Mouse (Mus musculus) hindbrain, embryonic 12.5 days (tissue): ENCODE measurements at regions not wholly inside any gene's neighbourhood (a gene's known extent, or its start where the extent isn't known, plus 50 kb on each side); places are given as distances from the start of the nearest gene placed in this dataset.

Experiments
- ATAC-seq: fragments of 200-750 bp; cut with Nextera tagmentation; 2 replicates; pipeline ENCODE4 v1.8.0; 2017; ENCODE audit warnings: moderate TSS enrichment; ENCODE audit not compliant: low FRiP score
- H3K27ac ChIP-seq: fragments of 300-500 bp; sonication (generic); 2 replicates; pipeline ENCODE4 v1.5.1; 2016; ENCODE audit warnings: mild to moderate bottlenecking
- H3K27me3 ChIP-seq: fragments of 300-500 bp; sonication (generic); 2 replicates; pipeline ENCODE4 v1.6.1; 2016; ENCODE audit warnings: mild to moderate bottlenecking
- H3K36me3 ChIP-seq: fragments of 300-500 bp; sonication (generic); 2 replicates; pipeline ENCODE4 v1.6.1; 2016; ENCODE audit warnings: mild to moderate bottlenecking
- H3K4me1 ChIP-seq: fragments of 300-500 bp; sonication (generic); 2 replicates; pipeline ENCODE4 v1.6.1; 2016
- H3K4me2 ChIP-seq: fragments of 300-500 bp; sonication (generic); replicated peaks from 2 replicates; pipeline ENCODE4 v1.6.1; 2016; ENCODE audit warnings: mild to moderate bottlenecking
- H3K4me3 ChIP-seq: fragments of 300-500 bp; sonication (generic); 2 replicates; pipeline ENCODE4 v1.5.1; 2016; ENCODE audit warnings: mild to moderate bottlenecking
- H3K9ac ChIP-seq: fragments of 300-500 bp; sonication (generic); 2 replicates; pipeline ENCODE4 v1.6.1; 2016; ENCODE audit warnings: mild to moderate bottlenecking, moderate library complexity
- H3K9me3 ChIP-seq: fragments of 300-500 bp; sonication (generic); replicated peaks from 2 replicates; pipeline ENCODE4 v1.6.1; 2016; ENCODE audit warnings: mild to moderate bottlenecking
- WGBS: fragments of 180-500 bp; shearing (Covaris S2); methylation state at CpG from one replicate; pipeline ENCODE4 v1.1.7; 2016; 5-methylcytosine and 5-hydroxymethylcytosine counted together

DNA sequence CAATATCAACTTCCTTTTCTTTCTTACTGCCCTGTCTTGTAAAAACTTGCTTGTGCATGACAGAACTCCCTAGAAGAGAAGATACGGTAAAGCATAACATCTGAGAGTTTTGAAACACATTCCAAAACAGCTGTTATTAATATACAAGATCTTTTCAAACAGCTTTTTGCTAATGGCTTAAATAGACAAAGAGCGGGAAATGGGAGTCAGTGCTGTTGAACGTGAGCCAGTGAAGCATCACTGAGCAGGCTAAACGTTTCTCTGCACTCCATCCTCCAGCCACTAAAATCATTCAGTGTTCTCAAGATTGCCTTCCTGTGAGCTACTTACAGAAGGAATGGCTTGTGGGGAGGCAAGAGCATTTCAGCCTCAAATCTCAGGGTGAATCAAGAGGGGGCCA is 202.0 kb upstream of the Cd180 start:
- H3K9ac ChIP-seq: no peak overlapping the region
- no peak overlapping the region for H3K4me3 ChIP-seq
- no peaks in the 10 kb centered on the region for H3K4me1 ChIP-seq
- H3K4me2 ChIP-seq: no peak overlapping the region
- no peak for ATAC-seq
- H3K27ac ChIP-seq: no peak overlapping the region
- H3K9me3 ChIP-seq: no peaks in the 10 kb centered on the region
- WGBS: 79% methylated on average over 4 of the region's 4 CpGs
- no peaks in the 10 kb centered on the region for H3K27me3 ChIP-seq
- H3K36me3 ChIP-seq: no peaks in the 10 kb centered on the region

DNA sequence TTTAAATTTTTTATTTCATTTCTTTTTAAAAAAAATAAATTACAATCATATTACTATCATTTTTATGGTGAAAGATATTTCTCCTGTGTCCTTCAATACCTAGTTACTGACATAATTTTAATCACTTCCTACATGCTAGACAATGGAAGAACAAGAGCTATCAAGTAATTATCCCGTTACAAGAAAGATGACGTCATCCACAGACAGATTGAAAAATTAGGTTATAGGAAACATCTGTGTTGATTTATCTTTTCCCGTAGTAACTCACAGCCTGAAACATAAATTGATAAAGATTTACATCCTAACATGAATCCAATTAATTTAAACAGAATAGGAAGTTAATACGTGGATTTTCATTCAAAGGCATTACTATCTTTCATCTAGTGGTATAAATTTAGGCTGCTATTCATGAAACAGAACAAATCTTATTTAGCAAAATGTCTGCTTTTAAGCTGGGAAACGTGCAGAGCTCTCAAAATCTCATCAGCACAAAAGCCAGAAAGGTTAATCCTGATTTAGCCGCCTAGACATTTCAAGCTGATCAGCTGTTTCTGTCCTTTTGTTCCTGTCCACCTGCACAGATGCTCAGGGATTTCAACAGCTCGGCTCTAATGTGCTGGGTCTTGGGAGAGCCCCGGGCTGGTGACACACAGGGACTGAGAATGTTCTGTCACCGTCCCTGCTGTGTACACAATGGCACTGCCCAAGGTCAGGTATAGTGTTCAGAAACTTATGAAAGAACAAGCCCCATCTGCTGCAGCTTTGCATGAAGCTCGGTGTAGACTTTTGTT is 189.0 kb upstream of the Cd180 start:
- no peaks in the 10 kb centered on the region for H3K27me3 ChIP-seq
- H3K4me2 ChIP-seq: no peak overlapping the region
- no peaks in the 10 kb centered on the region for H3K9me3 ChIP-seq
- H3K27ac ChIP-seq: no peak overlapping the region
- 48% methylated on average over 10 of the region's 10 CpGs for WGBS
- ATAC-seq: peak; percentile 68
- H3K4me1 ChIP-seq: no peaks in the 10 kb centered on the region
- no peak overlapping the region for H3K4me3 ChIP-seq
- H3K36me3 ChIP-seq: no peaks in the 10 kb centered on the region
- H3K9ac ChIP-seq: no peak overlapping the region

DNA sequence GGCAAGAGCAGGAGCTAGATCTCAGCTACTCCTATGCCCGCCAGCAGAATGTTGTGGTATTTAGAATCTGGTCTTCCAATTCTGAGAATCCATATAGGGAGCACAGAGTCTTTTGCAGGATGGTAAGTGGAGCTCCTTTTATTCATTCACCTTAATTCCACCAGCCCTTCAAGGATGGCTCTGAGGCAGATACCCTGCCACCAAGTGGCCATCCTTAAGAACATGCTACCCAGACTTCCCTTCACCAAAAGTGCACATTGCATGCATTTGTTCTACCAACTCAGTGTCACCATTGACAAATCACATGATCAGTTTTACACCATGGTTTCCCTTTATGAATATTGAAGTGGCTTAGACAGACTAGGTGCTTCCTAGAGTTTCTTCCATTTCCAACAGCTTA is 186.1 kb upstream of the Cd180 start:
- Histone ChIP-seq H3K9me3 (no peaks in the 10 kb centered on the region), H3K4me2 (no peak overlapping the region), H3K4me1 (no peaks in the 10 kb centered on the region), H3K4me3 (no peak overlapping the region), H3K9ac (no peak overlapping the region), H3K27ac (no peak overlapping the region), H3K36me3 (no peaks in the 10 kb centered on the region), H3K27me3 (no peaks in the 10 kb centered on the region)
- no peak for ATAC-seq
- 87% methylated on average over 1 of the region's 1 CpGs for WGBS

DNA sequence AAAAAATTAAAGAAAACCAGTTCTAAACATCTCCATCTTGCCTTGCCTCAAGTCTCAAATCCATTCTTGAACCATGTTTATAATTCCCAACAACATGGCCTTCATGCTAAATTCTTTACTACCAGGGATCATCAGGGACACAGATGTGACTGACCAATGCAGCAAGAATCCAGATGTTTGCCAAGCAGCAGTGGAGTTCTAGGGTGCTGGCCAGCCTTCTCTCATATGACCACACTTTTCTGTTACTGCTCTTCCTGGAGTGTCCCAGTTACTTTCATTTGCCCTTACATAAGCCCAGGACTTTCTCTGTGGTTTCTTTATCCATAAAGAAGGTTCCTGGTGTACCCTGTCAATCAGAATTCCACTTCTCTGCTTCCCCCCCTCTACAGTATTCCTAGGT is 185.4 kb upstream of the Cd180 start:
- Histone ChIP-seq H3K9ac (no peak overlapping the region), H3K36me3 (no peaks in the 10 kb centered on the region), H3K4me1 (no peaks in the 10 kb centered on the region), H3K4me3 (no peak overlapping the region), H3K27ac (no peak overlapping the region), H3K27me3 (no peaks in the 10 kb centered on the region), H3K4me2 (no peak overlapping the region), H3K9me3 (no peaks in the 10 kb centered on the region)
- no peak for ATAC-seq

DNA sequence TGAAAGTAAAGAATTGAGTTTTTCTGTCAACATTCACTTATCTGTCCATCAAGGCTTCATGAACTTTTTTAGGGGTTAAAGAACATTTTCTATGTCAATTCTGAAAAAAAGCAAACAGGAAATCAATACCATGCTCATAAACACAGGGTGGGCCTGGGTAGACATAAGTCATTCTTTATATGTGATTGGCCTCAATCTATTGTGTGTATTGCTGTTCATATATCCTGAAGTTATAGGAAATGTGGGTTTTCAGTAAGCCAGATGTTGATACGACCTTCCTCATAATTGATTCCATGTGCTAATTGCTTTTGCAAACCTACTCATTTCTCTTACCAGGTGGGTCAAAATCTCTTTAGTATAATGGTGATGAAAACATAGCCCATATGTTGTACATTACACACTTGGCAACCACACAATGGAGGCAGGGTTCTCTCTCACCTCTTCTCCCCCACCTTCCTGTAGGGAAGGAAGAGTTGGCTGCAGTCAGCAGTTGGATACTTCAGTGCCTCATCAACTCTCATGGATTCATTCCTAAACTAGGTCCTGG is 182.6 kb upstream of the Cd180 start:
- Histone ChIP-seq H3K4me3 (no peak overlapping the region), H3K27ac (no peak overlapping the region), H3K27me3 (no peaks in the 10 kb centered on the region), H3K9me3 (no peaks in the 10 kb centered on the region), H3K9ac (no peak overlapping the region), H3K4me1 (no peaks in the 10 kb centered on the region), H3K4me2 (no peak overlapping the region), H3K36me3 (no peaks in the 10 kb centered on the region)
- WGBS: 68% methylated on average over 1 of the region's 1 CpGs
- ATAC-seq: no peak

DNA sequence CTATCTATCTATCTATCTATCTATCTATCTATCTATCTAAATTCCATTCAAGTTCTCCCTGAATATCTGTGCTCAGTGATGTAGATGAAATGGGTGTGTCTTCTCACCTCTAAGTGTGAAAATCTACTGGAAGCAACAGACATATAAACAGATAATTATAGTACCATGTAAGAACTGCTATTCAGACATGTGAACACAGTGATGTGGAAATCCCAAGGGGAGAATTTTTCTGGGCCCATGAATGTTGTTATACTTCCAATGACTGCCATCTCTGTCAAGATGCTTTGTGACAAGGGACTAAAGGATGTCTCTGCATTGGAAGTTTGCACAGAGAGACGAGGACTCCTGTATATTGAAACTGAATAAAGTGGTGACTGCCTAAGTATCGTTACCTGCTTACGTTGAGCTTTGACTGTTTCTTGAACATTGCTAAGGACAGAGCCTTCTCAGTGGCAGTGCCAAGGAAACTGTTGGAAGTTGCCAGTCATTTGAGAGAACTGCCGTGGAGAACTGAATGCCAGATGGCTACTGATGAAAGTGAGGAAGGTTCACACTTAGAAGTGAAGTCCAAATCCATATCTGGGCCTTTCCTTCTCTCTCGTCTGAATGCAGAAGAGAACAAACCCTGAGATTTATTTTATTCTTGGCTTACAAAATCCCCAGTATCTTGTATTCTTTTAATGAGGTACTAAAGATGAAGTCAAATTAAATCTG is 175.0 kb upstream of the Cd180 start:
- no peak for ATAC-seq
- WGBS: 92% methylated on average over 5 of the region's 5 CpGs
- H3K4me3 ChIP-seq: no peak overlapping the region
- no peaks in the 10 kb centered on the region for H3K27me3 ChIP-seq
- H3K9ac ChIP-seq: no peak overlapping the region
- H3K9me3 ChIP-seq: no peaks in the 10 kb centered on the region
- no peaks in the 10 kb centered on the region for H3K4me1 ChIP-seq
- H3K36me3 ChIP-seq: no peaks in the 10 kb centered on the region
- no peak overlapping the region for H3K4me2 ChIP-seq
- no peak overlapping the region for H3K27ac ChIP-seq

DNA sequence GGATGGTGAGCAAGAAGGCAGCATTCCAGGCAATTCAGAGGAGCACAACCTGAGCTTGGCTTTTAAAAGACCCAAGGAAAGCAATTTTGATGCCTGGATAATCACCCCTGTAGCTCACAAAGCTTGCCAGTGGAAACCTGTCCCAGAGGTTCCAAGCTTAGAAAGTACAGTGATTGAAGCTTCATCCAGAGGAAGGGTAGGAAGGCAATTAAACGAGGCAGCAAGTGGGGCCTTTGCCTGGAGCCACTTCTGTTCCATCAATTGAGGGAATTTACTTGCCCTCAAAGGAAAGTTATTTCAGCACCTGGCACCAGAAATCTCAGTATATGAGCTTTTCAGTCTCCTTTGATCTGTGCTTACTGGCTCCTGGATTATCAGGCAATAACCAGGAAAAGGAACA is 171.9 kb upstream of the Cd180 start:
- 67% methylated on average over 1 of the region's 1 CpGs for WGBS
- no peak overlapping the region for H3K27ac ChIP-seq
- no peaks in the 10 kb centered on the region for H3K4me1 ChIP-seq
- no peak overlapping the region for H3K9ac ChIP-seq
- H3K9me3 ChIP-seq: no peaks in the 10 kb centered on the region
- no peak overlapping the region for H3K4me2 ChIP-seq
- no peaks in the 10 kb centered on the region for H3K27me3 ChIP-seq
- H3K4me3 ChIP-seq: no peak overlapping the region
- H3K36me3 ChIP-seq: no peaks in the 10 kb centered on the region
- no peak for ATAC-seq

DNA sequence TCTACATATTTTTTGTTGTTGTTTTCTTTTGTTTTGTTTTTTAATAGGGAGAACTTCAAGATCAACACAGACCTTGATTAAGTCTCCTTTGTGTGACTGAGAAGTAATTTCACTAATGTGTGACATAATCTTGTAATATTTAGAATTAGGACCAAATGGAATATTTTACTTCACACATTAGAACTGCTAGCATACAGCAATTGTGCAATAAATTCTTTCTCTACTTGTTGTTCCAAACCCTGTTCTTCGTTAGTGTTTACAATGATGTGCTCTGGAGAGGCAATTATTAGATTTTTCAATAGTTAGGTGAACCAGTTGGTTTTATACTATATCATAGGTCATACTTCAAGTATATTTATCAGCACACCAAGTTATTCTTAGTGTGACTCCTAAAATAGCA is 171.3 kb upstream of the Cd180 start:
- Histone ChIP-seq H3K4me2 (no peak overlapping the region), H3K9me3 (no peaks in the 10 kb centered on the region), H3K9ac (no peak overlapping the region), H3K27me3 (no peaks in the 10 kb centered on the region), H3K4me1 (no peaks in the 10 kb centered on the region), H3K36me3 (no peaks in the 10 kb centered on the region), H3K27ac (no peak overlapping the region), H3K4me3 (no peak overlapping the region)
- 89% methylated on average over 1 of the region's 1 CpGs for WGBS
- ATAC-seq: no peak

DNA sequence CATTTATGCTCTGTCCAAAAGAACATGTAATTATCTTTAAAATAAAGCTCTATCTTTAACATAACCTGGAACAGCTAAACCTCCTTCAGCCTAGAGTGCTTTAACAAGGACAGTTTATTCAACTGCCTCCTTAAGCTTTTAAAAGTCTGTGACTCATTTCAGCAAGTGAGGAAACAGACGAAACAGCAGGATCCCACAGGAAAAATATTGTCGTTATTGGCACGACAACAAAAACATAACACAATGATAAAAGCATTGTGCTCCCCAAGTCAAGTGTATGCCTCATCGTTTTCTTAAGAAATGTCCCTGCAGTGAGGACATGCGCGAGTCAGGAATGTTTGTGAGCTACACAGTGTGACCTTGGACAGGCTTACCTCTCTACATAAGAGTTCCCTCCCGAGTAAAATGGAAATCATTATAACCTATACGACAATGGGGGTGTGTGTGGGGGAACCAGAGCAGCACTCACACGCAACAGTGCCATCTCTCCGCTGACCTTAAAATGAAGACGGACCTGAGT is 166.7 kb upstream of the Cd180 start:
- H3K4me3 ChIP-seq: no peak overlapping the region
- H3K4me2 ChIP-seq: no peak overlapping the region
- no peaks in the 10 kb centered on the region for H3K36me3 ChIP-seq
- H3K9me3 ChIP-seq: no peaks in the 10 kb centered on the region
- 77% methylated on average over 11 of the region's 11 CpGs for WGBS
- ATAC-seq: no peak
- H3K27ac ChIP-seq: no peak overlapping the region
- H3K27me3 ChIP-seq: no peaks in the 10 kb centered on the region
- no peak overlapping the region for H3K9ac ChIP-seq
- no peaks in the 10 kb centered on the region for H3K4me1 ChIP-seq

DNA sequence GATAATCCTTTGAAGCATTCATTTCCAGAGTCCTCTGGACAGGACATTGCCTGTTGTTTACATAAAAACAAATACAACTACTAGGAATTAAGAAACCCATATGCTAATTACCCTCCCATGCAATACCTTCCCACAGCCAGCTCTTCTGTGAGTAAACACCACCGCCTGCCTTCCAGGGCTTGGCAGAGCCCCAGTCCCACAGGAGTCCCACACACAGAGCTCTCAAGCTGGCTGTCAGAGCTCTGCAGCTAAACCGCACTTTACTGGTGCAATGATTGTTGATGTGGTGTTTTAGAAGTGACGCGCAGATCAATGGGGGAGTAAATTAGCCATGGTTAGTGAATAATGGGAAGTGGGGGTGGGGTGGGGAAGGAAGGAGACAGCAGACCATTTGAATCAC is 159.6 kb upstream of the Cd180 start:
- Histone ChIP-seq H3K4me3 (no peak overlapping the region), H3K36me3 (no peaks in the 10 kb centered on the region), H3K4me2 (no peak overlapping the region), H3K9me3 (no peaks in the 10 kb centered on the region), H3K27ac (no peak overlapping the region), H3K9ac (no peak overlapping the region), H3K4me1 (peaks cover 19% of the 10 kb centered on the region), H3K27me3 (peaks cover 3% of the 10 kb centered on the region; the same call in 1 of the 2 replicates)
- ATAC-seq: 0 out of 2 replicates have a peak, but pooled peaks have one; percentile 54
- WGBS: 8% methylated on average over 4 of the region's 4 CpGs

DNA sequence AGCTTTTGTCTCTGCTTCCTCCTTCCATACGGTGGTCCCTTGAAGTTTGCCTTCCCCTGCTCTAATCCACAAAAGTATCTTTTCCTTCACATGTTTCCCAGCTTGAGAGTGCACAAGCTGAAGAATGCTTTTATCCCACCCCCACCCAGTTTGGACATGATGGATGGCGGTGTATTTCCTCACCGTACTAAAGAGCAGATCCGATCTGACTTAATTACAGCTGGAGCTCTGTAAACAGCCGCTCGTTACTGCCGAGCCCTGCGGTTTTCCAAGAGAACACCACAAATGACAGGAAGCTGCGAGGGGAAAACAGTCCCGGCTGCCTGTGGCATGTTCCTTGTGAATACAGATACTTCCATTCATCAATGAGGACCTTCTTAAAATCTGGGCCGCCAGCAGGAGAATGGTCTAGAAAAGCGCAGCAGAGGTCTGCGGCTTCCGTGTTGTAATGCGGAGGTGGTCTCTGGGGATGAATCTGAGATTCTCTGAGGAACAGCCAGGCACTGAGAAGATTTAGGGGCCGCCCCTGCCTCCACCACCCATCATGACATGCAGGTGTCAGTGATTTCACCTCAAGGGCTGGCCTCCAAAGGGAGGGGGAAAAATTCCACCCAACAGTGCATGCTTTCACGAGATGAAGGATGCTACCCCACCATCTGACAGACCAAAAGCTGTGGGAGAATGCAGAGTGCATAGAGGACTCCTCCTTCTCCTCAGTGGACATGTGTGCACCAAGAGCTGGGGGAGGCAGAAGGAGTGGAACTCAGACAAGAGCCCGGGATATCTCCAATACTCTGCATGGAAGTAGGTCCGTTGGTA is 155.7 kb upstream of the Cd180 start:
- H3K4me3 ChIP-seq: no peak overlapping the region
- no peaks in the 10 kb centered on the region for H3K36me3 ChIP-seq
- H3K27me3 ChIP-seq: peaks cover 3% of the 10 kb centered on the region; the same call in 1 of the 2 replicates
- ATAC-seq: peak; percentile 48; the same call in 1 of the 2 replicates
- H3K9ac ChIP-seq: no peak overlapping the region
- WGBS: 36% methylated on average over 19 of the region's 19 CpGs
- H3K4me2 ChIP-seq: peak overlapping the region; percentile 46
- H3K9me3 ChIP-seq: no peaks in the 10 kb centered on the region
- H3K4me1 ChIP-seq: peaks cover 19% of the 10 kb centered on the region
- H3K27ac ChIP-seq: no peak overlapping the region

DNA sequence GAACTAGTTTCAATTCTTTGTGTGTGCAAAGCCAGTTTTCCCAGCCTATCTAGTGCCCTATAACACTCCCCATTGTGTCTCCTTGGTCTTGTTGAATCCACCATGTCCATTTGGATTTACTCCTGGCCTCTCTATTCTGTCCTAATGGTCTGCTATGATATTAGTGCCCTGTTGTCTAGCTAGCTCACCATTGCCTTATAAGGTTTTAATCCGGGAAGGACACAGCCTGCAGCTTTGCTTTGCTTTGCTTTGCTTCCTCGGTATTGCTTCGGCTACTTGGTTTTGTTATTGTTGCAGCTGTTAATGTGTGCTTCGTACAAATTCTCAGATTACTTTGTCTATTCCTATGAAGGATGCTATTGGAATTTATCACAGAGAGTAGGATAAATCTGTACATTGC is 152.9 kb upstream of the Cd180 start:
- peaks cover 3% of the 10 kb centered on the region; the same call in 1 of the 2 replicates for H3K27me3 ChIP-seq
- H3K36me3 ChIP-seq: no peaks in the 10 kb centered on the region
- ATAC-seq: no peak
- no peak overlapping the region for H3K4me3 ChIP-seq
- WGBS: 85% methylated on average over 4 of the region's 4 CpGs
- H3K9me3 ChIP-seq: no peaks in the 10 kb centered on the region
- H3K4me2 ChIP-seq: no peak overlapping the region
- H3K9ac ChIP-seq: no peak overlapping the region
- H3K4me1 ChIP-seq: peaks cover 22% of the 10 kb centered on the region
- no peak overlapping the region for H3K27ac ChIP-seq
